In genomic region chr6:49211596-49211995, GRCm38 (mm10) we compare ENCODE assay signal across 9 mouse cellular contexts. TPM values are rescaled to one million over a fixed set of nuclear protein-coding genes. Genes with fewer than 3 reads are reported as not detected.
A peak's percentile ranks its signal among the peaks of the same experiment; 100 is the strongest.
DNase-seq lines count a peak whose midpoint lies in the region; ATAC-seq lines count a peak whose summit lies in the region.
"Had no signal": no experiment of that assay in that cellular context is flagged by ENCODE, and none has a peak within 500 bp of the region (broad histone marks: within the 10 kb centered on the region; RNA-seq: fewer than 3 reads in every experiment).

No protein-coding gene starts in this region.

- no peak overlapping the region for H3K9ac ChIP-seq in heart, embryonic 16.5 days (ENCODE audit: low read length)
- no peak overlapping the region for H3K9ac ChIP-seq in forebrain, embryonic 16.5 days (replicated peaks; ENCODE audit: low read depth, low read length)
- H3K9ac ChIP-seq in liver, embryonic 15.5 days, result no peak overlapping the region

- 41% methylated on average over 5 of the region's 5 CpGs for WGBS in heart, embryonic 16.5 days
- 19% methylated on average over 5 of the region's 5 CpGs for WGBS in embryonic facial prominence, embryonic 10.5 days
- 16% methylated on average over 5 of the region's 5 CpGs for WGBS in forebrain, embryonic 16.5 days
- 31% methylated on average over 5 of the region's 5 CpGs for WGBS in liver, embryonic 15.5 days (ENCODE audit: insufficient replicate concordance)

- H3K36me3 ChIP-seq in heart, embryonic 16.5 days (ENCODE audit: control insufficient read depth, insufficient read depth), result peaks cover under 1% of the 10 kb centered on the region; the same call in 1 of the 2 replicates
- H3K36me3 ChIP-seq in embryonic facial prominence, embryonic 10.5 days (replicated peaks), result peaks cover 31% of the 10 kb centered on the region
- no peaks in the 10 kb centered on the region for H3K36me3 ChIP-seq in forebrain, embryonic 16.5 days (ENCODE audit: control insufficient read depth, insufficient read depth)
- peaks cover 1% of the 10 kb centered on the region for H3K36me3 ChIP-seq in liver, embryonic 15.5 days (replicated peaks)

- peaks cover 57% of the 10 kb centered on the region for H3K4me1 ChIP-seq in heart, embryonic 16.5 days (ENCODE audit: control insufficient read depth, insufficient read depth, low read length)
- H3K4me1 ChIP-seq in embryonic facial prominence, embryonic 10.5 days, result peaks cover 48% of the 10 kb centered on the region
- peaks cover 41% of the 10 kb centered on the region for H3K4me1 ChIP-seq in forebrain, embryonic 16.5 days (replicated peaks; ENCODE audit: control insufficient read depth, insufficient read depth, low read length)
- H3K4me1 ChIP-seq in liver, embryonic 15.5 days (replicated peaks), result peaks cover 62% of the 10 kb centered on the region

- H3K27me3 ChIP-seq in heart, embryonic 16.5 days (ENCODE audit: control insufficient read depth, insufficient read depth, low read length), result no peaks in the 10 kb centered on the region
- H3K27me3 ChIP-seq in embryonic facial prominence, embryonic 10.5 days (replicated peaks; ENCODE audit: low read depth, poor library complexity, severe bottlenecking), result no peaks in the 10 kb centered on the region
- no peaks in the 10 kb centered on the region for H3K27me3 ChIP-seq in forebrain, embryonic 16.5 days (replicated peaks; ENCODE audit: control insufficient read depth, insufficient read depth, low read length)
- H3K27me3 ChIP-seq in liver, embryonic 15.5 days, result no peaks in the 10 kb centered on the region

- intact Hi-C loops in left cerebral cortex, postnatal 36 days (cut with DNase I), result no loop called here

- ATAC-seq in heart, embryonic 16.5 days (replicated peaks; ENCODE audit: extremely low read depth, insufficient read depth, low FRiP score), result no peak
- no peak for ATAC-seq in forebrain, embryonic 16.5 days
- ATAC-seq in liver, embryonic 15.5 days (ENCODE audit: insufficient read depth), result no peak

- peak overlapping the region; percentile 29 for H3K4me2 ChIP-seq in heart, embryonic 16.5 days (ENCODE audit: low read depth, low read length)
- peak overlapping the region; percentile 37 for H3K4me2 ChIP-seq in forebrain, embryonic 16.5 days (ENCODE audit: low read length)
- peak overlapping the region; percentile 50 for H3K4me2 ChIP-seq in liver, embryonic 15.5 days

- no peak for DNase-seq in heart, postnatal 4 days
- DNase-seq in embryonic facial prominence, embryonic 10.5 days (ENCODE audit: low spot score), result peak; percentile 22
- no peak for DNase-seq in left cerebral cortex, postnatal 36 days (ENCODE audit: low spot score in 2 of 2)
- DNase-seq in ovary, adult 18-20 months (ENCODE audit: low spot score), result no peak
- DNase-seq in thymus, postnatal 10 days (ENCODE audit: low spot score in 2 of 2), result no peak
- DNase-seq: layer of hippocampus, postnatal 36 days had no signal

- H3K9me3 ChIP-seq in heart, embryonic 16.5 days (replicated peaks; ENCODE audit: control insufficient read depth, low read length), result no peaks in the 10 kb centered on the region
- H3K9me3 ChIP-seq in embryonic facial prominence, embryonic 10.5 days, result no peaks in the 10 kb centered on the region
- no peaks in the 10 kb centered on the region for H3K9me3 ChIP-seq in forebrain, embryonic 16.5 days (ENCODE audit: control insufficient read depth, low read length)
- no peaks in the 10 kb centered on the region for H3K9me3 ChIP-seq in liver, embryonic 15.5 days (replicated peaks)

- H3K27ac ChIP-seq in heart, embryonic 16.5 days (ENCODE audit: low read length), result peak overlapping the region; percentile 56
- peak overlapping the region; percentile 77 for H3K27ac ChIP-seq in embryonic facial prominence, embryonic 10.5 days (replicated peaks)
- no peak overlapping the region for H3K27ac ChIP-seq in forebrain, embryonic 16.5 days (ENCODE audit: low read length)
- H3K27ac ChIP-seq in liver, embryonic 15.5 days (replicated peaks), result no peak overlapping the region

- no peak overlapping the region for H3K4me3 ChIP-seq in heart, embryonic 16.5 days (ENCODE audit: low read length)
- peak overlapping the region; percentile 100 for H3K4me3 ChIP-seq in embryonic facial prominence, embryonic 10.5 days
- no peak overlapping the region for H3K4me3 ChIP-seq in forebrain, embryonic 16.5 days (replicated peaks; ENCODE audit: low read length)
- no peak overlapping the region for H3K4me3 ChIP-seq in liver, embryonic 15.5 days (replicated peaks)

RNA-seq across cellular contexts. Expression of gene Igf2bp3, which starts 3.2 kb away (rescaled TPM):
- 33.1 and 33.5 TPM in 2 replicates for polyA plus RNA-seq in heart, embryonic 16.5 days (2015; fragmentation: Nextera tagmentation; extraction: Ambion mirVana)
- 10 to 100 TPM; 17.2 to 18.5 TPM for total RNA-seq in heart, postnatal 4 days (2021)
- 159 TPM in 2 replicates for polyA plus RNA-seq in embryonic facial prominence, embryonic 10.5 days (2016; fragmentation: Nextera tagmentation; extraction: Ambion mirVana)
- polyA plus RNA-seq in forebrain, embryonic 16.5 days (2015; fragmentation: Nextera tagmentation; extraction: Ambion mirVana), result 34.1 and 39.0 TPM in 2 replicates
- polyA plus RNA-seq in liver, embryonic 15.5 days (2015; fragmentation: Nextera tagmentation; extraction: Ambion mirVana), result 16.3 and 18.5 TPM in 2 replicates
- under 1 TPM in 1 of 2 experiments, not detected in 1; 0.07 TPM for total RNA-seq in left cerebral cortex, postnatal 36 days (2021)
- total RNA-seq: layer of hippocampus, postnatal 36 days had no signal

RNA-seq across cellular contexts. Expression of gene Tra2a, which starts 52.2 kb away (rescaled TPM):
- polyA plus RNA-seq in heart, embryonic 16.5 days (2015; fragmentation: Nextera tagmentation; extraction: Ambion mirVana), result 60.9 and 69.8 TPM in 2 replicates
- total RNA-seq in heart, postnatal 4 days (2021), result 10 to 100 TPM; 41.3 to 49.4 TPM
- polyA plus RNA-seq in embryonic facial prominence, embryonic 10.5 days (2016; fragmentation: Nextera tagmentation; extraction: Ambion mirVana), result 123 and 132 TPM in 2 replicates
- 154 and 163 TPM in 2 replicates for polyA plus RNA-seq in forebrain, embryonic 16.5 days (2015; fragmentation: Nextera tagmentation; extraction: Ambion mirVana)
- polyA plus RNA-seq in liver, embryonic 15.5 days (2015; fragmentation: Nextera tagmentation; extraction: Ambion mirVana), result 41.2 and 42.3 TPM in 2 replicates
- 10 to 100 TPM; 51.1 to 86.5 TPM for total RNA-seq in left cerebral cortex, postnatal 36 days (2021)

Comparison
In these comparisons a context has a peak if more than half of its experiments do, and no peak if none do; other contexts are left out.
1. H3K27ac ChIP-seq: peak in heart, embryonic 16.5 days (single experiment) and embryonic facial prominence, embryonic 10.5 days (single experiment); none in forebrain, embryonic 16.5 days (single experiment) and liver, embryonic 15.5 days (single experiment).
2. Peak in every context shown above with its lines, with median percentiles within 50 percentile points of each other: H3K4me2 ChIP-seq.